Mouse (Mus musculus) granulocyte monocyte progenitor cell, adult 5-6 weeks (primary cell): Measurements from ENCODE around the gene Rhox2h. TPM values are rescaled to one million over a fixed set of nuclear protein-coding genes. Genes with fewer than 3 reads are reported as not detected.
"Not testable (repeated sequence)": the region's sequence is repeated elsewhere in the genome, so short reads cannot be mapped to it uniquely, and the experiment has no call there.

ENCODE experiments used
- ATAC-seq: replicated peaks from 2 replicates; pipeline ENCODE4 v1.8.0; 2016; ENCODE audit warnings: mild to moderate bottlenecking, moderate TSS enrichment, inconsistent platforms; ENCODE audit not compliant: poor library complexity, severe bottlenecking
- total RNA-seq, 2 experiments: library from RNA; stranded (forward) in 1 of 2; stranded (reverse) in 1 of 2; fragments of 200-712, 200-1000 nt in 1 of 2; fragments of >200 nt in 1 of 2; fragmentation: Nextera tagmentation in 1 of 2; gene quantifications; 2 replicates each; pipeline ENCODE4 v1.2.3; 2014 to 2017

Rhox2h gene
- total RNA-seq (2014; fragmentation: Nextera tagmentation) (not detected in 2 replicates), total RNA-seq (2017) (not detected in 2 replicates)

GRCm38 (mm10) chrX:37673177-37673576 lies at the start of gene Rhox2h:
Rhox2h (minus strand) TSS chrX:37673277.
- ATAC-seq, result not testable (repeated sequence)

- ATAC-seq, result no peak
Measured at GRCm38 (mm10) chrX:37701821-37702387, 28.8 kb upstream of the Rhox2h start.

- ATAC-seq, result no peak
Measured at GRCm38 (mm10) chrX:37692261-37692660, 19.2 kb upstream of the Rhox2h start.

- no peak for ATAC-seq
Measured at GRCm38 (mm10) chrX:37683031-37683715, 10.1 kb upstream of the Rhox2h start.

GRCm38 (mm10) chrX:37668664-37669063 lies 4.4 kb downstream of the Rhox2h start, which contains the start of gene Rhox3h:
Rhox3h (minus strand) TSS chrX:37668764.
- not testable (repeated sequence) for ATAC-seq

- ATAC-seq, result not testable (repeated sequence)
Measured at GRCm38 (mm10) chrX:37651227-37651626, 21.9 kb downstream of the Rhox2h start, which contains the start of gene Rhox4g. Rhox4g (minus strand) TSS chrX:37651327.

- ATAC-seq, result not testable (repeated sequence)
Measured at GRCm38 (mm10) chrX:37643370-37643769, 29.7 kb downstream of the Rhox2h start, which contains the start of gene Rhox2g. Rhox2g (minus strand) TSS chrX:37643470.

GRCm38 (mm10) chrX:37628512-37628911 lies 44.6 kb downstream of the Rhox2h start, which contains the start of gene Rhox3g:
Rhox3g (minus strand) TSS chrX:37628612.
- ATAC-seq, result not testable (repeated sequence)

Other genes starting within 250 kb of the Rhox2h start
- not detected in 2 replicates for gene Rhox4b, start 240.8 kb downstream of the Rhox2h start, total RNA-seq (2014; fragmentation: Nextera tagmentation)
- gene Rhox4b, start 240.8 kb downstream of the Rhox2h start, total RNA-seq (2017), result not detected in 2 replicates
- not detected in 2 replicates for gene Rhox2c, start 219.6 kb downstream of the Rhox2h start, total RNA-seq (2014; fragmentation: Nextera tagmentation)
- gene Rhox2c, start 219.6 kb downstream of the Rhox2h start, total RNA-seq (2017), result not detected in 2 replicates
- gene Rhox3c, start 214.7 kb downstream of the Rhox2h start, total RNA-seq (2014; fragmentation: Nextera tagmentation), result not detected in 2 replicates
- gene Rhox3c, start 214.7 kb downstream of the Rhox2h start, total RNA-seq (2017), result not detected in 2 replicates
- not detected in 2 replicates for gene Rhox4c, start 192.9 kb downstream of the Rhox2h start, total RNA-seq (2014; fragmentation: Nextera tagmentation)
- gene Rhox4c, start 192.9 kb downstream of the Rhox2h start, total RNA-seq (2017), result not detected in 2 replicates
- gene Rhox2d, start 179.8 kb downstream of the Rhox2h start, total RNA-seq (2014; fragmentation: Nextera tagmentation), result not detected in 2 replicates
- not detected in 2 replicates for gene Rhox2d, start 179.8 kb downstream of the Rhox2h start, total RNA-seq (2017)
- not detected in 2 replicates for gene Rhox4d, start 158.9 kb downstream of the Rhox2h start, total RNA-seq (2014; fragmentation: Nextera tagmentation)
- not detected in 2 replicates for gene Rhox4d, start 158.9 kb downstream of the Rhox2h start, total RNA-seq (2017)
- gene Rhox2e, start 142.8 kb downstream of the Rhox2h start, total RNA-seq (2014; fragmentation: Nextera tagmentation), result not detected in 2 replicates
- gene Rhox2e, start 142.8 kb downstream of the Rhox2h start, total RNA-seq (2017), result not detected in 2 replicates
- gene Rhox3e, start 131.3 kb downstream of the Rhox2h start, total RNA-seq (2014; fragmentation: Nextera tagmentation), result not detected in 2 replicates
- not detected in 2 replicates for gene Rhox3e, start 131.3 kb downstream of the Rhox2h start, total RNA-seq (2017)
- not detected in 2 replicates for gene Rhox4e, start 115.9 kb downstream of the Rhox2h start, total RNA-seq (2014; fragmentation: Nextera tagmentation)
- gene Rhox4e, start 115.9 kb downstream of the Rhox2h start, total RNA-seq (2017), result not detected in 2 replicates
- gene Rhox2f, start 101.9 kb downstream of the Rhox2h start, total RNA-seq (2014; fragmentation: Nextera tagmentation), result not detected in 2 replicates
- gene Rhox2f, start 101.9 kb downstream of the Rhox2h start, total RNA-seq (2017), result not detected in 2 replicates
- not detected in 2 replicates for gene Rhox3f, start 92.3 kb downstream of the Rhox2h start, total RNA-seq (2014; fragmentation: Nextera tagmentation)
- not detected in 2 replicates for gene Rhox3f, start 92.3 kb downstream of the Rhox2h start, total RNA-seq (2017)
- not detected in 2 replicates for gene Rhox4f, start 65.6 kb downstream of the Rhox2h start, total RNA-seq (2014; fragmentation: Nextera tagmentation)
- gene Rhox4f, start 65.6 kb downstream of the Rhox2h start, total RNA-seq (2017), result not detected in 2 replicates
- not detected in 2 replicates for gene Rhox3g, start 44.7 kb downstream of the Rhox2h start, total RNA-seq (2014; fragmentation: Nextera tagmentation)
- not detected in 2 replicates for gene Rhox3g, start 44.7 kb downstream of the Rhox2h start, total RNA-seq (2017)
- gene Rhox2g, start 29.8 kb downstream of the Rhox2h start, total RNA-seq (2014; fragmentation: Nextera tagmentation), result not detected in 2 replicates
- not detected in 2 replicates for gene Rhox2g, start 29.8 kb downstream of the Rhox2h start, total RNA-seq (2017)
- not detected in 2 replicates for gene Rhox4g, start 21.9 kb downstream of the Rhox2h start, total RNA-seq (2014; fragmentation: Nextera tagmentation)
- gene Rhox4g, start 21.9 kb downstream of the Rhox2h start, total RNA-seq (2017), result not detected in 2 replicates
- not detected in 2 replicates for gene Rhox3h, start 4.5 kb downstream of the Rhox2h start, total RNA-seq (2014; fragmentation: Nextera tagmentation)
- not detected in 2 replicates for gene Rhox3h, start 4.5 kb downstream of the Rhox2h start, total RNA-seq (2017)
- not detected in 2 replicates for gene Rhox5, start 131.6 kb upstream of the Rhox2h start, total RNA-seq (2014; fragmentation: Nextera tagmentation)
- not detected in 2 replicates for gene Rhox5, start 131.6 kb upstream of the Rhox2h start, total RNA-seq (2017)
- not detected in 2 replicates for gene Rhox6, start 153.6 kb upstream of the Rhox2h start, total RNA-seq (2014; fragmentation: Nextera tagmentation)
- gene Rhox6, start 153.6 kb upstream of the Rhox2h start, total RNA-seq (2017), result not detected in 2 replicates
- gene Rhox7a, start 158.4 kb upstream of the Rhox2h start, total RNA-seq (2014; fragmentation: Nextera tagmentation), result not detected in 2 replicates
- not detected in 2 replicates for gene Rhox7a, start 158.4 kb upstream of the Rhox2h start, total RNA-seq (2017)
- gene Rhox8, start 205.7 kb upstream of the Rhox2h start, total RNA-seq (2014; fragmentation: Nextera tagmentation), result 0.21 TPM in 1 of 2 replicates, not detected in the other
- not detected in 2 replicates for gene Rhox8, start 205.7 kb upstream of the Rhox2h start, total RNA-seq (2017)
- gene Rhox7b, start 224.0 kb upstream of the Rhox2h start, total RNA-seq (2014; fragmentation: Nextera tagmentation), result not detected in 2 replicates
- not detected in 2 replicates for gene Rhox7b, start 224.0 kb upstream of the Rhox2h start, total RNA-seq (2017)
- not detected in 2 replicates for gene Rhox9, start 228.5 kb upstream of the Rhox2h start, total RNA-seq (2014; fragmentation: Nextera tagmentation)
- not detected in 2 replicates for gene Rhox9, start 228.5 kb upstream of the Rhox2h start, total RNA-seq (2017)